Mouse (Mus musculus): ENCODE data around the gene Ppara.

Ppara gene

DNA sequence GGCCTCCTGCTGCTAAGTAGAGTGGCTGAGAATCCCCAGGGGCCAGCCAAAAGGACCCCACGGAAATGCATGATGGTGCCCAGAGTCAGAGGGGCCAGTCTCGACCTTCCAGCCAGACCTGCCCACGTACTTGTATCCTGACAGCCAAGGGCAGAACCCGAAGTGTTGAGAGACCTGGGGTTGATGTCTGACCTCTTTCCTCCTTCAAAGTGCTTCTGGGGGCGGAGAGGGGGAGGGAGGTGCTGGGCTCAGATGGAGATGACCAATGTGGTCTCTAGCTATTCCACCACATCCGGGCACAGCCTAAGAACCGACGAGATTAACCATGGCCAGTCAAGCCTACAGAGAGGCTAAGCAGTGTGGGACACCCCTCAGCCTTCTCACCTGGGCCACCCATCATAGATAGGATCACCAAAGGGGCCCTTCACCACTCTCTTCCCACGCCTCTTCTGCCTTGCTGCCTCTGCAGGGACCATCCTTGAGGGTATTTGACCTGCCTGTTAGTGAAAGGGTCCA lies 29.7 kb upstream of the Ppara start:
- DNase-seq (ENCODE audit: extremely low spot score), result no peak

DNA sequence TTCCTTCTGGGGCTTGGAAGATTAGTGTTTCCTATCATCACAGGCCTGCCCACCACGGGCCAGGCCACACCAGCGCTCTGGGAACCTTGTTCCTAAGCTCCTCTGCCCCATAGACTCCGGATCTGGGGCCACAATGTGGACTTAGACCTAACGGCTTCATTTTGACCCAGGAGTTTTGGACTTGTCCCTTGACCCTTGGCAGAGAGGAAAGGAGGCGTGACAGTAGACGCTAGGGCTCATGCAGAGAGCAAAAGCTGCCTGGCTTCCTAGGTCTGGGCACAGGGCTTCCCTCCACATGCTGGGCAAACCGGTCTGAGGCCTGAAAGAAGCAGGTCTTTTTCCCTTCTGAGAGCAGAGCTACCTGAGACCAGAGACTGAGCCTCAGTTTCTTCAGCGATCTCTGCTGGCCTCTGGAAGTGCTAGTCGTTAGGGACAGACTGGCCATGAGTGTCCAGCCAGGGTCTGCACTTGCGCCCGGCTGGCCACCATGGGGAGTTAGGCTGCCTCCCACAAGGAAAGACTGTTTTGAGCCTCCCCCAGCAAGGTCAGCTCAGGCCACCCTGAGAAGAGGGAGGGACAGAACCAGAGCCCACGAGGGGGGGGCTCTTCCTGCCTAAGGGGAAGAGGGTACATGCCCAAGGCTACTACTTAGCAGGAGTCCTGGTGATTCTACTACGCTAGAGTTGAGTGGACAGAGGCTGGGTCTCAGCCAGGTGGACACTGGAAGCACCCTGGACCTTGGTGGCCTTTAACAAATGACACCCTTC lies 29.0 kb upstream of the Ppara start:
- DNase-seq (ENCODE audit: extremely low spot score), result no peak

DNA sequence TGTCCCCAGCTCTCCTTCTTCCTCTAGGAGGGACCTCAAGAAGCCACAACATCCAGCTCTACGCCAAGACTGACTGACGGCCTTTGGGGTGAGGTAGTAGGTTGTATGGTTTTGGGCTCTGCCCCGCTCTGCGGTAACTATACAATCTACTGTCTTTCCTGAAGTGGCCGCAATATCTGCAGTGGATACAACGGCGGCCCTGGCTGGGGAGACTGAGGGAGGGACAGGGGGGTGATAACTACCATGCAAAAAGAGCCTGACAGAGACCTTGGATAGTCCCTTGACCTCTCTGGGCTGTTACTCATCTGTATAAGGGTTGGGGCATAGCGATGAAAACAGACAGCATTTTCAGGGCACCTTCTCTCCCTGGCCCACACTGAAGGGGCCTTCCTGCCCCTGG lies 28.3 kb upstream of the Ppara start:
- no peak for DNase-seq (ENCODE audit: extremely low spot score)

DNA sequence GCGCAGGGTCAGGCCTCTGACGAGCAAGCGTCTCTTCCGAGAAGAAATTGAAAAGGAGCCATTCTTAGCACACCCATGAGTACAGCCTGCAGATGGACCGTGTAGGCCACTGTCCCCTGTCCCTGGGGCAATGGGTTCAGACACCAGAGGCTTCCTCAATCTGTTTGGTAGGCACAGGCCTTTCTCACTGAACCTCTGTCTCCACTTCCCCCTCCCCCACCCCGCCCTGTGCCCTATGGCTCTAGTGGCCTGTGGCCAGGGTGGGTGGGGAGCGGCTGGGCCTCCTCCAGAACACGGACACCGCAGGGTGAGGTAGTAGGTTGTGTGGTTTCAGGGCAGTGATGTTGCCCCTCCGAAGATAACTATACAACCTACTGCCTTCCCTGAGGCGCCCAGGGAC lies 27.8 kb upstream of the Ppara start:
- no peak for DNase-seq (ENCODE audit: extremely low spot score)

DNA sequence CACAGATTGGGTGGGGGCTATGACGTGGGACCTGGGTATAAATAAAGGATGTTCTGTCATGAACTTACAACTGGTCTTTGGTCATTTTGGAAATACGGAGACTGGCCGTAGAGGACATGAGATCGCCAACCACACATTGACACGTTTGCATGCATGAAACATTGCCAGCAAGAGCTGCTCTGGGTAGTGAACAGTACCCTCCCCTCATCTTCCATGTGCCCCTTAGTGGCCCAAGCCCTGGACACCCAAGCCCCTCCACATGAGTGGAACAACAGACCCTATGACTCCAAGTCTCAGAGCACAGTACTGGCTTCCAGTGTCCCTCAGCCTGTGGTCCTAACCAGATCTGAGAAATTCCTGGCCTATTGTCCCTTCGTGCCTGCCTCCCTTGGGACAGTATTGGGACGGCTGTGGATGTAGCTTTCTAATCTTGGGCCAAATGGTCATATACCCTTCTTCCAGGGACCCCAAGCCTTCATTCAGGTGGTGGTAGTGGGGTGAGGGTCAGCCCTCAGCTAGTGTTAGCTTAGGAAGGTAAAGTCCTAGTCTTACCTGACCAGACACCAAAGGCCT lies 27.2 kb upstream of the Ppara start:
- no peak for DNase-seq (ENCODE audit: extremely low spot score)

DNA sequence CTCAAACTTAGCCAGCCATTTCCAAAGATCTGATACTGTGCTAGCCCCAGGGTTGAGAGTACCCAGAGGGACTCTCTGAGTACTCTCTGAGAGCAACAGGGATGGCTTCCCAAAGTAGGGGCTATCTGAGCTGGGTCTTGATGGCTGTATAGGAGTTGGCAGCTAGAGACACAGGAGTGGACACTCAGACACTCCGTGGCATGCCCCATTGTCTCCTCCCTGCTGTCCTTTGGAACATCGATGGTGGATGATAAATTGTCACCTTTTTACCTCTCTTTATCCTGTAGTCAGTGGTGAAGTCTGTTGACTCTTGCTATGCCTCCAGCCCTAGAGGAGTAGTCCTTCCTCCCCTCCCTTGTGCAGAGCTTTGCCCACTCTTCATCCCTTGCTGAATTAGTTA lies 26.6 kb upstream of the Ppara start:
- no peak for DNase-seq (ENCODE audit: extremely low spot score)

DNA sequence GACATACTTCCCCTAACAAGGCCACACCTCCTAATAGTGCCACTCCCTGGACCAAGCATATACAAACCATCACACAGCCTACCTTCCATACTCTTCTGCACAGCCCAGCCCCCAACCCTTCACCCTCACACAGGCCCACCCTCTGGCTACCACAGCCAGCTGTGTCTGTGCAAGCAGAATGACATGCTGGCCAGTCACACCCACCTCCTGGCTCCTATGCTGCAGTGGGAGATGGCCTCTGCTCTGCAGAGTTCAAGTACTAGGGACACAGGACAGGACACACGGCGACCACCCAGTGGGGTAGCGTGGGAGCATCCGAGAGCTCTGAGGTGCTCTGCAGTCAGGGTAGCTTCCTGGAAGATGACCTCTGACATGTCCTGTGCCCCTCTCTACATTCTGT lies 25.9 kb upstream of the Ppara start:
- no peak for DNase-seq (ENCODE audit: extremely low spot score)

DNA sequence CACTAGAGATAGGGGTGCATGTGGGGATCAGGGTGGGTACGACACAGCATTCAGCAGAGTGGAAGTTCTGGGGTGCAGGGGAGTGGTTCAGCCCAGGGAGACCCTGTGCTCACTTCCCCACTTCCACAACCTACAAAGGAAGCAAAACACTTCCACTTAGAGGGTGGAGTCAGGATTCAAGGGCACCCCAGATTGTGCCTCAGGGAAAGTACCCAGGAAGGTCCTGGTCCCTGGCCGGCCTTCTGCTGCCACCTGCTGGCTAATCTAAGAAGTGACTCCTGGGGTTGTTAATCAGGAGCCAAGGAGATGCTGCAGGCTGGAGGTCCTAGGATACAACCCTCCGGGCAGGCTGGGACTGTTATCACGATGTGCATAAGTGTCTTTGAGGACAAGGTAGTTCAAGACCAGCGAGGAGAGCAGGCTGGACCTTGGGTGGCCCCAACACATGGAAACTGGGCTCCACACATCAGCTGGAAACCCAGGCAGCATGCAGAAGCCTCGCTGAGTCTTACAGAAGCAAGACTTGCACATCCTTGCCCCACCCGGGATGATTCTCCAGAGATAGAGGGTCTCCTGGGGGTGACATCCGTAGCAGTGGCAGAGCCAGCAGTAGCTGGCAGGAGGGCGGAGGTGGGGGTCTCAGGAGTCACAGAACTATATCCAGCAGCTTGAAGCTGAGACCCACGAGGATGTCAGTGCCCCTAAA lies 25.4 kb upstream of the Ppara start:
- DNase-seq (ENCODE audit: extremely low spot score), result peak; percentile 76

DNA sequence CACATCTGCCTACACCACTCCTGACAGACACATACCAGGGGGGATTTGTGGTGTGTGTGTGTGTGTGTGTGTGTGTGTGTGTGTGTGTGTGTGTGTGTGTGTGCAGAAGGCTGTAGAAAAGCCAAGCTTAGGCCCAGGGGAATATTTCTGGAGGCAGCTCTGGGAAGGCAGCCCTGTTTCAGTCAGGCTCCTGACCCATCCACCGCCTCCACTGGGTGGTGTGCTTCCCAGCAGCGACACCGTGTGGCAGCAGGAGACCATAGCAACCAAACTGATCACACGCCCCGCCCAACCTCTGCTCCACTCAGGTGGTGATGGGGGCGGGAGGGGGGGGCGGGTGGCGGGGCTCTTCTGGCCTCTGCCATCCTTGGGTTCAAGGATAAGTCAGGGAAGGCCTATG lies 24.6 kb upstream of the Ppara start:
- peak; percentile 70 for DNase-seq (ENCODE audit: extremely low spot score)

DNA sequence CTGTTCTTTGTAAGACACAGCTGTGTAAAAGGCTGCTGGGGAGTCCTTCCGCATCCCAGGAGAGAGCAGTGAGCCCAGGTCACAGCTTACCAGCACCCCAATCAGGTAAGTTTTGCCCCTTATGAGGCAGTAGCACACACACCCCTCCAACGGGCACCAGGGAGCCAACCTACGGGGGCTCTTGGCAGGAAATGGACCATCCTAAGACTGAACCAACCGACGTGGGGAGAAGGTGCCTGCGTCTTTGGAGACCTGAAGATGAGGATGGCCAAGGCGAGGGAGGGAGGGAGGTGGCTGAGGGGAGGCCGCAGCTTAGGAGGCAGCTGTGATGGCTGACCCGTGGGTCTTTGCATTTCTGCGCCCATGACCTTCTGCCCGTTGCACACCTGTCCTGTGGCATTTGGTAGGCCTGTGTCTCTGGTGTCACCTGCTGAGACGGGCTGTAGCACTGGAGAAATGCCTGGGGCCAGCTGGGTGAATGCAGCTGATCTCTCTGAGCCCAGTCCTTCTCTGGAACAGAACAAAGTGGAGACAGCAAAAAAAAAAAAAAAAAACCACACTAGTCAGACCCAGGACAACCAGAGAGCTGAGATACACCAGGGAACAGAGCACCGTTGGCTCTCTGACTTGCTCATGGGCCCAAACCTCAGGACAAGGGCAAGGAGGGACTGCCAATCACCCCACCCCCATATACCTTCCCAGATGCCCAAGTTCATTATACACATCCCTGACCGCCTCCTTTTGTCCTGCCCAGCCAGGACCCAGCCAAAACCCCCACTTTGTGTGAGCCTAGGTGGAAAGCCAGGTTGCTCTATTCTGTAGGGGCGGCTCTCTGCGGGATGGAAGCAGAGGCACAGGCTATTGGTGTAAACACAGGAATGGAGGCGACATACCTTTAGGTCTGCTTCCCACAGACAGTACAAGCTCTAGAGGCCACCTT lies 23.9 kb upstream of the Ppara start:
- DNase-seq (ENCODE audit: extremely low spot score), result no peak

DNA sequence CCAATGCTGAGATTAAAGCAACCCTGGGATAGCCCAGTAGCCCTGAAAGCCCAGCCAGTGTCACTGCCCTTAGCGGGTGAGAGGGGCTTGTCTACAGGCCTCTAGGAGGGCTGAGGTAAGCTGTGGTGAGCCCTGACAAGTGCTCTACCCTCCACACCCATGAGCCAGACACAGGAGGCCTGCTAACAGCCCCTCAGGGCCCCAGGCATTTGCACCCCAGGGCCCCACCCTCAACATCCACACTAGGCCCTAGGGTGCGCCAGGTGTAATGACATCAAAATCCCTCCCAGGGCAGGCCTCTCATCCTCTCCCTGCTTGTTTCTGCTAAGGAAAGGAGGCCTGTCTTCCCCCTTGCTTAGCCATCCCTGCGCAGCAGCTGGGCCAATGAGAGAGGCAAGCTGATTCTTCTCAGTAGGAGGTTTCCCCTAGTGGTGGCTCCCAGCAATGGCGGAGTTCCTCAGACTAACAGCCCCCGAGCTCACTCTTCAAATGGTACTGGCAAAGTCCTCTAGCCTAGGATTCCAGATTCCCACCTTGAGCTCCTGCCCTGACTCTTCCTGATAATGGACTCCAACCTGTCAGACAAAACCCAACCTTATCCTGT lies 22.1 kb upstream of the Ppara start:
- peak; percentile 19 for DNase-seq (ENCODE audit: extremely low spot score)

DNA sequence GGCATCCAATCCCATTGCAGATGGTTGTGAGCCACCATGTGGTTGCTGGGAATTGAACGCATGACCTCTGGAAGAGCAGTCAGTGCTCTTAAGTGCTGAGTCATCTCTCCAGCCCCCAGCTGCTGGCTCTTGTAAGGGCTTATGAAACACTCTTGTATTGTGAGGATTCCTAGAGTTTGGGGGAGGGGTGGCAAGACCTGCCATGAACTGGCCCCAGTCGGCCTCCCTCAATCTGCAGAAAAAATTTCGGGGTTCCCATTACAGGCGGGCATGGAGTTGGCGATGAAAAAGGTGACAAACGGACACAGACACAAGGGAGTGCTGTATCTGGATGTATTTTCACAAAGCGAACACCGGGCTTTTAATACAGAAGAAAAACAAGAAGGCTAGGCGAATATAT lies 21.4 kb upstream of the Ppara start:
- no peak for DNase-seq (ENCODE audit: extremely low spot score)

DNA sequence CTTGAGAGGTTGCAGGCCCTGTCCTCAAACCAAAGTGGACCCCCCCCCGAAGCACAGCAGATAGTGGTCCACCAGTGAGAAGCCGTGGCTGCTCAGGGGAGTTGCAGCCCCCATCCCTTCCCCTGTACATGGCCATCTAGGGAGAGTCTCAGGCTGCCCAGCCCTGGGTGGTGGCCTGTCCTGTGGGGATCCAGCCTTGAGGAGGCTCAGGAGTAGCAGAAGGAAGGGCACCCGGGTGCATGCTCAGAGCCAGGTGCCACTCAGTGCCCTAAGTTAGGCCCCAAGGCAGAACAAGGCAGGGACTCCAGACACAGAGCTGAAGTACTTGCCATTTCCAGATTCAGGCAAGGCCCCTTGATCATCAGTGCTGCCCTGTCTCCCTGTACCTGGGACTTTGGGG lies 19.7 kb upstream of the Ppara start:
- DNase-seq (ENCODE audit: extremely low spot score), result no peak

DNA sequence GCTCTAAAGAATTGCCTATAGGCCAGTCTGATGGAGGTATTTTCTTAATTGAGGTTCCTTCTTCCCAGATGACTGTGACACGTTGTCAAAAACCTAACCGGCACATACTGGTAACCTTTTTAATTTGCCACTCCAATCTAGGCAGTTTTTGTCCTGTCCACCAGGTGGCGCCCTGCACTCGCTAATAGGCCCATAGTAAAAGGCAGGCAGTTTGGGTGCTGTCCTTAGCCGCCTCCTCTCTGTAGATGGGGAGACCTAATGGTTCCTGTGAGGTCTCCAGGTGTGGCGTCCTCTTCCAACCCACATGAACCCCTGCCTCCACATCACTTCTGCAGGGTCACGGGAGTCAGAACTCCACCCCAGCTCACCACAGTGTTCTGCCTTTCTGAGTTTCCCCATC lies 18.7 kb upstream of the Ppara start:
- DNase-seq (ENCODE audit: extremely low spot score), result peak; percentile 73

DNA sequence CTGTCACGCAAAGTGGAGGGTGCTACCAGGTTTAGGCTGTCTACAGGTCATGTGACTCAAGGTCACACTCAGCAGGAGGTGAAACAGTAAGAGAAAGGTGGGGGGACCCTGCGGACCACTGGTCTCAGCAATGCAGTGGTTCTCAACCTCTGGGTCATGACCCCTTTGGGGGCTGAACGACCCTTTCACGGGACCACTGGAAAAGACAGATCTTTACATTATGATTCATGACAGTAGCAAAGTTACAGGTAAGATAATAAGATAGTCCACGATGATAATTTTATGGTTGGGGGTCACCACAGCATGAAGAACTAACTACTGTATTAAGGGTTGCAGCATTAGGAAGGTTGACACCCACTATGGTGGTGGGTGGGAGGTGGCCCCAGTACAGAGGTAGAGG lies 18.2 kb upstream of the Ppara start:
- no peak for DNase-seq (ENCODE audit: extremely low spot score)

DNA sequence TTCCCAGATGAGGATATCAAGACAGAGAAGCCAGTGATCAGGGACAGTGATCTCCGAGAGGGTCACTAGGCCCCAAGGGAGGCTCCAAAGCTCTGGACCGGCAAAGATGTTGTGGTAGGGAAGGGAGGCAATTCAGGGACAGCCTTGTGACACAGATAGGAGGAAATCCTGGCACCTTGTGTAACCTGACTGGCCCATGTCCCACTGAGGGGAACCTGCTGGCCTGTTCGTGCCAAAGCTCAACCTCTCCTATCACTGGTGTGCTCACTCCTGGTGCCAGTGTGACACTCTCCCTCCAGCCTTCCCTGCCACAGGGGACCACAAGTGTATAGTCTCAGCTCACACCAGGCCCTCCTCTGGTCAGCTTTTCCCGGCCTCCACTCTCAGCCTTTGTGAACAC lies 17.8 kb upstream of the Ppara start:
- DNase-seq (ENCODE audit: extremely low spot score), result no peak

DNA sequence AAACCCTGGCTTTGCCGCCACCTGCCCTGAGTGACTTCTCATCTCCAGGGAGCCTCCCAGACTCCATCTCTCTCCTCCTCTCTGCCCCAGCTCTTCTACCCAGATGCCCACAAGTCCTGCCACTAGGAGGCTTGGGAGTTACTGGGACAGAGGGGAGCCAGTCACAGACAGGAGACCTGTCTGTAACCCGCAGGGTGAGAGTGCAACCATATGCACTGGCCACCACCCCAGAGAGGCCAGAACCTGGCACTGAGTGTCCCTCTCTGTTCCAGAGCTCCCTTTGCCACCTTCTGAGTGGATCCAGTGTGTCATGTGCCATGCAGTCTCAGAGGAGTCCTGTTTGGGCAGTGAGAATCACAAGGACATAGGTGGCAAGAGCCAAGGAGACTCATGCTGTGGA lies 17.0 kb upstream of the Ppara start:
- DNase-seq (ENCODE audit: extremely low spot score), result no peak

DNA sequence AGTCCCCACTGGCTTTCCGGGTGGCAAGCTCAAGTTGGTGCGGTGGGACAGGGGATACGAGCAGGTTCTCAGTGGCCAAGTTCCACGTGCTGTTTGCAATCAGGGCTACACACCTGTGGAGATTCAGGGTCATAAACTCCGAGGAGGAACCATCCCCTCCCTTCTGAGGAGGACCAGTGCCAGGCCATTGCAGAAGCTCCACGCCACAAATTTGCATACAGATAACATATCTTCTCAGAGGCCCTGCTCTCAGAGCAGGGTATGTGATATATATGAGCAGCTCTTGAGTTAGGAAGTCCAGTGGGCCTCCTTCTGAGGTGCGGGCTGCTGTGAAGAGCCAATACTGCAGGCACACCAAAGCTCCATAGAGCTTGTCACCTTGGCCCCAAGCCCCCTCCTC lies 15.8 kb upstream of the Ppara start:
- no peak for DNase-seq (ENCODE audit: extremely low spot score)

DNA sequence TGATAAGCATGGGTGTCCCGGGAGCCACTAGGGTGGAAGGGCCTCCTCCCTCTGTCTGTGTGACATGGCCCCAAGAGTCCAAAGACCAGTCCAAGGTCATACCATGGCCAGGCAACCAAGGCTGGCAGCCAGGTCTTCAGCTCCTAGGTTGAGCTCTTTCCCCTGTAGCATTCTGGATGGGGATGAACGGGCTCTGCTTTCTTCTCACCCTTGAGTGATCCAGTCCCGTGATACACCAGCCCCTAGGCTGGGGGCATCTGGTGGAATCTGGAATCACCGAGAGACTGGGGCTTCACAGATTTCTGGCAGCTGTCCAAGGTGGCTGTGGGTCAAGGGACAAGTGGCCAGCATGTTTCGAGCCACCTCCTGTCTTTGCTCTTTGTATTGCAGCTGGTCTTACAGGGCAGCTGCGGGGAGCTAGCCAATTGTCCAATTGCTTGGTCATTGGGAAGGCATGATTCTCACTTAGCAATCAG lies 14.4 kb upstream of the Ppara start:
- no peak for DNase-seq (ENCODE audit: extremely low spot score)

DNA sequence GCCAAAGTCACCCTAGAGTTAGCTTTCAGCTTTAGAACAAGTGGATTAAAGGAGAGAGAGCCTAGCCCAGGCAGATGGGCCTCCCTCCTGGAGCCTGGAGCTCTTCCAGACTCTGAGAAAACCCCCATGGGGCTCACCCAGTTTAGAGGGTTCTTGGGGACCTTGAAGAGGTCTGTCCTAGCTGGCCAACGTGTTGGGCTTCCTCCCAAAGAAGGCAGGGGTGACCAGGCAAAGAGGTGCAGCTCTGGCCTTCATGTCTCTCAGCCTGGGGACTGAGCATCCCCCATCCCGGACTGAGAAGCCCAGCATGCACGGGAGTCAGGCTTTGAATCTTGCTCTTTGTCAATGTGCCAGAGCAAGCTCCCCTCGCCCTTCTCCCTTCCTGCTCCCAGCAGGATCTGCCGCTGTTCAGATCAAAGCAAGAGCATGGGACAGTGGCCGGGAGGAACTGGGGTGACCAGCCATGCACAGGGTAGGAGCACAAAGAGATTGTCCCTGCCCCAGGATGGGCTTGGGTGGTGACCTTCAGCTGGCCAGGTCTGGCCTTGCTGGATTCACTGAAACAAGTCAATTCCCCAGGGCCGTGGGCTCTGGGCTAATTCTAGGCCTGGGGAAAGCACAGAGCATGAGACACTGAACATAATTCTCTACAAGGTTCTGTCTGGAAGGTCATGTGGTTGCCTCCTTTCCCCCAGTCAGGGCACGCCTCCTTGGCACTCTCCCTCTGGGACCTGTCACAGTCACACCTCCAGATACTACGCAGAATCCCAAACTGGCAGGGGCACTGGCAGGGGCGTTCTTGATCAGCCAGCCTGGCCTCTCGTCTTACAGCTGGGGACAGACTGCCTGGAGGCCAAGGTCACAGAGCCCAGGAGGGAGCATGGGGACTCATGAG lies 10.3 kb upstream of the Ppara start:
- no peak for DNase-seq (ENCODE audit: extremely low spot score)
